Mouse (Mus musculus) activated CD4-positive, CD25-positive, alpha-beta regulatory T cell, adult 4 months (primary cell): Measurements from ENCODE around the gene Zc3hav1. TPM values are rescaled to one million over a fixed set of nuclear protein-coding genes. Genes with fewer than 3 reads are reported as not detected.
"Not testable (repeated sequence)": the region's sequence is repeated elsewhere in the genome, so short reads cannot be mapped to it uniquely, and the experiment has no call there.

Experiments used
- ATAC-seq: one replicate; pipeline ENCODE4 v1.8.0; 2017
- polyA plus RNA-seq, 2 experiments: library from polyadenylated mRNA; unstranded; fragments of 100-300 nt; shearing (Covaris generic); gene quantifications; one replicate each; pipeline ENCODE4 v1.2.1; 2017

The Zc3hav1 gene
- polyA plus RNA-seq = 100 to 1,000 TPM; 172 to 188 TPM

DNA sequence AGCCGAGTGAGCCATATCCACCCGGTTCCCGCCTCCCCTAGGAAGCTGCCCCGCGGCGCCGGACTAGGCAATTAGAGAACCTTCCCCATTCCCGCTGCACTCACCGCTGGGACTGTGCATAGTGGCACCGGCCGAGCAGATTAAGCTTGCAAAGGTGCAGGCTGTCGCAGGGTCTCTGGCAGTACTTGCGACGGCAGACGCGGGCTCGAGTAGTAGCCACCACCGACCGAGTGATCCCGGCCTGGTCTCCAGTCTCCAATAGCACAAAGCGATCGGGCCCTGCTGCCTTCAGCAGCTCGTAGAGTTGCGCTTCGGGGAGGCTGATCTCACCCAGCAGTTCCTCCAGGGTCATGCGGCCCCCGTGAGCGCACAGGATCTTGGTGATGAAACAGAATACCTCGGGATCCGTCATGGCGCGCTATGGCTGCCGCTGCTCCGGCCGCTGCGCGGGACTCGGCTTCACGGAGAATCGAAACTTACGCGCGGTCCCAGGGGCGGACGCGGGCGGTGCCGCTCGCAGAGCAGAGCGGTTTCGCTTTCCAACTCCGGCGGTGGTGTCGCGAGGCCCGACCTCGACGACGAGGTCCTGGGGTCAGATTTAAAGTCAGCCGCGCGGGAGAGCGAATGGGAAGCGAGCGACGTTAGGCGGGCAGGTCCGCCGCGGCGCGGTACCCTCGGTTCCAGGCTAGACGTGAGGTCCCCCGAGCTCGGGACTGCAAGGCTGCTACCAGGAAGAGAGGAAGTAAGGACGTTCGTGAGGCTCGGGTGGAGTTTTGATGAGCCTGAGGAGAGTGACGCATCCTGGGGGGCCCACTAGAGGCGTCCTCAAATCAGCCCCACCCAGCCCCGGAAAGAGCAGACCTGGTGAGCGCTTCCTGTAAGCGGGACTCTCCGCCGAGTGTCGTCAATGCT is at the start of gene Zc3hav1:
TSS of gene Zc3hav1 (minus strand) at position 793 of the 912 bp plus-strand sequence.
- ATAC-seq = peak; percentile 78

DNA sequence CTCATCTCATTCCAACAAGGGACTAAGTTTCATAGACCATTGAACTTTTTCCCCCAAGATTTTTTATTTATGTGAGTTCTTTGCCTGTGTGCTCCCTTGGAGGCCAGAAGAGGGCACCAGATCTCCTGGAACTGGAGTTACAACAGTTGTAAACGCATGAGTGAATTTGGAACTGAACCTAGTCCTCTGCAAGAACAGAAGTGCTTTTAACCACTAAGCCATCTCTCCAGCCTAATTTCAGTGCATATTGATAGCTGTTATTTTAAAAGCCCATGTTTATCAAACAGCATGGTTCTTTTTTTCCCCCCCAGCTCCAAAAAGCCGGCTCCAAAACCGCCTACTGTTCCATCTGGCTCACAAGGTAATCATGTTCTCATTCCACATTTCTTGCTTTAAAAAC is 35.3 kb upstream of the Zc3hav1 start:
- no peak for ATAC-seq

DNA sequence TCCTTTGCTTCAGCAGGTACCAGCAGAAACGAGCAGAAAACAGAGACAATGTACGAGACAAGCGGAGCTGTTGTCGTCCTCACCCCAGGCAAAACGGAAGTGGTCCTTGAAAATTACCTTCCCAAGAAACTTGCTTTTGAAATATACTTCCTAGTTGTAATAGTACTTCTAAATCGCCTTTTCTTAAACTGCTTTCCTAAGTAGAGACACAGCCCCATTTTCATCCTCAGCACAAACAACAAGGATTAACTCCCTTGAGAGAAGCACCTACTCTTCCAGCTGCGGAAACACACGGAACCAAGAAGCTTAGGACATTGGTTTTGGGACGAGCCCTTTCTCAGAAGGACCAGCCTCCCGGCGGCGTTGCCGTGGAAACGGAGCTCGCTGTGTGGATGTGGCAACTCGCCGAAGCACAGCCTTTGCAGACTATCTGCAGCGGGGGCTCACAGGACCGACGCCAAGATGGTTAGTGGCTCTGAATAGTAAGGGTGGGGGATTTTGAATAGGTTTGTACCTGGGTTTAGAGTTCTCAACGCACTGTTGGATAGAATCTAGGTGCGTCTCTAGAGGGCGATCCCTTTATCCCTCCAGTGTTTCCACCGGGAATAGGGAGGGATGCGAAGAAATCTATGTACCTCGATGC is 26.8 kb upstream of the Zc3hav1 start, which contains the start of gene Ttc26:
TSS of gene Ttc26 (plus strand) at position 341 of the 643 bp plus-strand sequence.
- peak; percentile 96 for ATAC-seq

DNA sequence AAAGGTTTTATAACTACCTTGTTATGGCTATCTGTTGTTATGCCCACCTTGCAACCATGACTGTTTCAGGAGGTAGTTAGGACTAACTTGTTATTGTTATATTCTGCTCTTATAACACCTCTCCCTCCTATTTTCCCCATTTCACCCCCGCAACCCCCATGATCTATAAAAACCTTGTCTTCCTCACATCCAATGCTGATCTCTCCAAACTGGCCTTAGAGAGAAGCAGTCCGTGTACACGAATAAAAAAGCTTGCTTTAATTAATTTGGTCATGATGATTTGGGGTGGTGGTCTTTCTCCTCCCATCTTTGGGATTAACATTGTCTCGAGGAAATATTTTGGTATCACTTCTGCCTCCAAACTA is 26.3 kb upstream of the Zc3hav1 start:
- ATAC-seq = no peak

DNA sequence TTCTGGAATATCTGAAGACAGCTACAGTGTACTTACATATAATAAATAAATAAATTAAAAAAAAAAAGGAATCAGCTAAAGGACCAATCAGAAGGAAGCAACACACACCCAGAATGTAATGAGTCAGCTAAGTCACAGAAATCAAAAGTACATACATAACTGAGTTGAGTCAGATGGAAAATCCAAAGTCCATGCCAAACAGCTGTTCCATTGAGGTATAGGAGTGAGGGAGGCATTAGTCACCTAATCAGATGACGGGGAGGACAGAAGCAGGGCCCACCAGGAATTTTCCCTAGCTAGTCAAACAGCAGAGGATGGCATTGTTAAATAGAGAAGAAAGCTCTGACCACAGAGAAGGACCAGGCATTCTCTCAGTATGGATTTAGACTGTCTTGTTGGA is 19.9 kb upstream of the Zc3hav1 start:
- no peak for ATAC-seq

DNA sequence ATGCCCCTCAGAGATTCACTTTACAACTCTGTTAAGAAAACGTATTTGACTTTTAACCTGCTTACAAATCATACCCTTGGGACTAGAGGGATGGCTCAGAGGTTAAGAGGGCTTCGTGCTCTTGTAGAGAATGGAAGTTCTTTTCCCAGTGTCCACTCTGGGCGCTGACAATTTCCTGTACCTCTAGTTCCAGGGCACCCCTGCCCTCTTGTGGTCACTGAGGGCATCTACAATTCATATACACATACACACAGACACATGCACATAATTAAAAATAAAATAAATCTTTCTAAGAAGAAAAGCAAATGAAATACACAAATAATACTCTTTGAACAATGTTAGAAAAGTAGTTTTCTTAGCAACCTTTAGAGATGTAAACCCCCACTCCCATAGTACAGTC is 15.5 kb upstream of the Zc3hav1 start:
- ATAC-seq = no peak

DNA sequence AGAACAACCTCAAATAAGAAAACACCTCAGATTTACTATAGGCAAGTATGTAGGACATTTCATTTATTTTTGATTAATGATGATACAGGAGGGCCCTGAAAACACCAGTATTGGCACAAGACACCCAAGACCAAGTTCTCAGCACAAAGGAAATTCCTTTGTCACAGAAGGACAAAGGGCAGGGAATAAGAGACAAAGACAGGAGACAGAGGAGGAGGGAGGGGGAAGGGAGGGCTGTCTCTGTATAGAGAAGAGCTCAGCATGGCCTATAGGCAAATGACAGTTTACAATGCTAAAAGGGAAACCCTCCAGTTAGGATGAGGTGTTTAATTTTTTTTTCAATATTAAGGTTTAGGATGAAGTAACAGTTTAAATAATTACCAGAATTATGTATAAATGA is 9.7 kb upstream of the Zc3hav1 start:
- ATAC-seq = no peak

DNA sequence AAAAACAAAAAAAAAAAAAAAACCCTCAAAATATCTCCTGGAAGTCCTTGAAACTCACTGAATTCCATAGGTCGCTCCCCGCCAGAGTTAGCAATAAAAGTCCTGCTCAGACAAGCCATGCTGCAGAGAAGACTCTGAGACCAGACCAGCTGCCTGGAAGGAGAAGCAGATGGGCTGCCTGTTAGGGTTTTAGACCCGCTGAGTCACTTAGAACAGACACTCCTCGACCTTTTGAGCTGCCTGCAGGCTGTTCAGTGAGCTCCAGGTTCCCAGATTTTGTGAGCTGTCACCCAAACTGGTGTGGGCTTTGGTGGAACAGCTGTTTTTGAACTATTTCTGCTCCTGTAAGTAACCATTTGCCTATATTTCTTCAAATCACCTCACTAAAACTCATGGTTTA is 9.0 kb upstream of the Zc3hav1 start:
- no peak for ATAC-seq

DNA sequence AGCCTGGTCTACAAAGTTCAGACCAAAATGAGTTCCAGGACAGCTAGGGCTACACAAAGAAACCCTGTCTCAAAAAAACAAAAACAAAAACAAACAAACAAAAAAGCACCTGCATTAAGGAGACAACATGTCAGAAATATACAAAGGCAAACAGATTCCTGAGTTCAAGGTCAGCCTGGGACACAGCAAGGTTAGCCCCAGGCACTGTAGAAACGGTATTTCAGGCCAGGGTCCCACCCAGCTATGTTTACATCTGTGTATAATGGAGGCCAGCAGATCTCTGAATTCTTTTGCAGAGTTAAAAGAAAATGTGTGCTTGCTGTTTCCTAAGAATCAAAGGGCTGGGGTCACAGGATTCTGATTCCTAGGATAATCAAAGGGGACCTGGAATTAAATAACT is 7.5 kb upstream of the Zc3hav1 start:
- ATAC-seq = no peak

DNA sequence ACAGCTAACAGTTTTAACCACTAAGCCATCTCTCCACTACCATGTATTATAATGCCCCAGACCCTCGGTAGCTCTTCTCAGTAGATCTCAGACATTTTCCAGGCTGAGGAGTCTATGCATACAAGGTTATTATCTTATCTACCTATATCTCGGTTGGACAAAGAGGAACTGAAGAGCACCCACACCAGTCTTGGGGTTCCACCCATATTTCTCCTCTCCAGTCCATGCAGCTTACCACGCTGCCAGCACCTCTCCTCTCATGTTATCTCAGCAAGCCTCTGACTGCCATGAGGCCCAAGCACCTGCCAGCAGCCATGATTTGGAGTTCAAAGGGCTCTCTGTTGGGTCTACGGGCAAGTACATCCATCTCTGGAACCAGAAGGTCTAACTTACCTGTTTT is 6.7 kb upstream of the Zc3hav1 start:
- no peak for ATAC-seq

DNA sequence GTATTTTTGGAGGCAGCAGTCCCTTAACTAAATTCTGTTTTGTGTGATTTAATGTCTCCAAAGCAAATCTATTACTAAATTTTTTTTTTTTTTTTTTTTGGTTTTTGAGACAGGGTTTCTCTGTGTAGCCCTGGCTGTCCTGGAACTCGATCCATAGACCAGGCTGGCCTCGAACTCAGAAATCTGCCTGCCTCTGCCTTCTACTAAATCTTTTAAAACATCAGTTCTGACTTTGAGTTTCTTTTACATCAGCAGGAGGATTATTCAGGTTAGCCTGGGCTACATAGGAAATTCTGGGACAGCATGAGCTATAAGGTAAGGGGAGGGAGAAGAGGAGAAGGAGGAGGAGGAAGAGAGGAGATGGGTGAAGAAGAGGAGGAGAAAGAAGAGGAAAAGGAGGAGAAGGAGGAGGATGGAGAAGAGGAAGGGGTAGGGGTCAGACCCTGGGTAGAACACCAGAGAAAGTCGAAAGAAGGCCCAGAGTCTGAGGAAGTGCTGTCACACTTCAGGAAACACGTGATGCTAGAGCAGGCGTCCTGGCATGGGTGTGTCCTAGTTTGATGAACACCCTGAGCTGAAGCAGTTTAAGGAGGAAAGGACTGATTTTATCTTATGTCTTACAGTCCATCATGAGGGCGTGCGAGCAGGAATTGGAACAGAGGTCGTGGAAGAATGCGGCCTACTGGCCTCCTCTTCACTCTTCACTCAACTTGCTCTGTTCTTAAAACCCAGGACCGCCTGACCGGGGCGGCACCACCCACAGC is 5.5 kb upstream of the Zc3hav1 start:
- ATAC-seq = peak; percentile 78

DNA sequence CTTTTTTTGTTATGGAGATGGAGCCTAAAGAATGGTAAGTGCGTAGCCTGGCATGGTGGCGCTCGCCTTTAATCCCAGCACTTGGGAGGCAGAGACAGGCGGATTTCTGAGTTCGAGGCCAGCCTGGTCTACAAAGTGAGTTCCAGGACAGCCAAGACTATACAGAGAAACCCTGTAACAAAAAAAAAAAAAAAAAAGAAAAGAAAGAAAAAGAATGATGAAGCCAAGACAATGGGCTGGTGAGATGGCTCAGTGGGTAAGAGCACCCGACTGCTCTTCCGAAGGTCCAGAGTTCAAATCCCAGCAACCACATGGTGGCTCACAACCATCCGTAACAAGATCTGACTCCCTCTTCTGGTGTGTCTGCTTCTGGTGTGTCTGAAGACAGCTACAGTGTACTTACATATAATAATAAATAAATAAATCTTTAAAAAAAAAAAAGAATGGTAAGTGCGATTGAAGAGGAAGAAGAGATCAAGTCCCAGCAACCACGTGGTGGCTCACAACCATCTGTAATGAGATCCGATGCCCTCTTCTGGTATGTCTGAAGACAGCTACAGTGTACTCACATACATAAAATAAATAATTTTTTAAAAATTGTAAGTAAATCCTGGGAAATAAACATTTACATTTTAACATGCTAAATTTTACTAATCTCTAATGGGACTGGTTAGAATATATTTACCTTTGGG is 4.8 kb upstream of the Zc3hav1 start:
- not testable (repeated sequence) for ATAC-seq

DNA sequence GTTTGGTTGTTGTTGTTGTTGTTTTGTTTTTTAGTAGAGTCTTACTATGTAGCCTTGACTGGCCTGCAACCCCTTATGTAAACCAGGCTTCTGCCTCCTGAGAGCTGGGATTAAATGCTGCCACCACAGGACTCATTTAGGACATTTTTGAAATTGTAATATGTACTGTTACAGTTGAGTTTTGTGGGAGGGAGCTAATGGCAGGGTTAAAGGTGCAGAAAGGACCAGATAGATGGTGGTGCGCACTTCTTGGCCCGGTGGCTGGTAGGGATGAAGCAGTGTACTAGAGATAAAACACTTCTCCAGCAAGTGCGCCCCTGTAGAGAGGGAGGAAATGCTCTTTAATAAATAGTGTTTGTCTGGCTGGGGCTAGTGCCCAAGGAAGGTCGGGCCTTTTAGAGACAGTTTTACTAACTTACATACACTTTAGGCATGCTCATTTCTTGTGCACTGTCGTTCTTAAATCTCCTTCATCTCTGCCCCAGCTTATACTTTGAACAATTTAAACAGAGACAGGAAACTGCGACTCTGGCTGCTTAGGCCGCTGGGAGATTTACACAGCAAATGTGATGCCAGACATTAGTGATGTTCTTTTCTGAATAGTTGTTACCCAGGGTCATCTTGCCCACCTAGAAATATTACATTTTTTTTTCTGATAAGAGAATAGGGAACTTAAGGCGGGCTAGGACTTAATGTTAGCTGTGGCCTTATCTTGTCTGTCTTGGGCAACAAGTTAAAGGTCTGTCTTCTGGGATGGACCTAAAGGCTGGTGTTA is 4.0 kb upstream of the Zc3hav1 start:
- ATAC-seq = no peak

DNA sequence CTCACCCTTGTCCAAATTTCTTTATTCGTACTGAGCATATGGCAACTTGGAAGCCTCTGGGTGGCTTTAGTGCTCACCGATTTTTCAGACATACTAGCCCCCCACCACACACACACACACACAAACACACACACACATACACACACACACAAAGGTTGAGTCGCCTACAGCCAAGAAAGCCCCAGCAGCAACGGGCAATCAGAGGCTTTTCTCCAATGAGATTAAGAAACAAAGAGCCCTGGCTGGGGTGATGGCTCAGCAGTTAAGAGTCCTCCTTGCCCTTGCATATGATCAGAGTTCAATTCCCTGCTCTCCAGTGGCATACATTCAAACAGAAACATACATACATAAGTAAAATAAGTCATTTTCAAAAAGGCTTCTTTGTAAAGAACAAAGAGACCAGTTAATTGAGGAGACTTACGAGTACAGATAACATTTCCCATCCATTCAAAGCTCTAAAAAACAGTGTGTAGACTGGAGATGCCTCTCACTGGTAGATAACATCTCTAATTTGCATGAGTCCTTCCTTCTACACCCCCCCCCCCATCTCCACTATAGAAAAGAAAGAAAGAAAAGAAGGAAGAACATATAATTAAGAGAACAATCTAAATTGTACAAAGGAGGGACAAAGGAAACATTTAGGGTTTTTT is 3.3 kb upstream of the Zc3hav1 start:
- ATAC-seq = no peak

DNA sequence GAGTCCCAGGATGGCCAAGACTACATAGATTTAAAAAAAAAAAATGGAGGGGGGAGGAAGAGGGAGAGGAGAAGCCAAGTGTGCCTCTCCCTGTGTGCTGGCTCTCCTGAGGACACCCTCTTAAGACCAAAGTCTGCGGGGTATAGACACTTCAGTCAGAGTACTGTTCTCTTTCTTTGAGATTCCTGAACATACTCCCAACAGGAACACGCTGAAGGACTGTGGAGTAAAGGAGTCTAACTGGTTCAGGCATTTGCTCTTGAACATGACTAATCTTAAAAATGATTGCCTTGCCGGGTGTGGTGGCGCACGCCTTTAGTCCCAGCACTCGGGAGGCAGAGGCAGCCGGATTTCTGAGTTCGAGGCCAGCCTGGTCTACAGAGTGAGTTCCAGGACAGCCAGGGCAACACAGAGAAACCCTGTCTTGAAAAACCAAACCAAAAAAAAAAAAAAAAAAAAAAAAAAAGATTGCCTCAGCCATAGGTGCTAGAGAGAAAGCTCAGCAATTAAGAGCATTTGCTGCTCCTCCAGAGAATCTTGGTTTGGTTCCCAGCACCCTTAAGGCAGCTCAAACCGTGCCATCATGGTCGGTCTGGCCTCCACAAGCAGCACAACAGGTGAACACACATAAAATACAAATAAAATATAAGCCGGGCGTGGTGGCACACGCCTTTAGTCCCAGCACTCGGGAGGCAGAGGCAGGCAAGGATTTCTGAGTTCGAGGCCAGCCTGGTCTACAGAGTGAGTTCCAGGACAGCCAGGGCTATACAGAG is 2.4 kb upstream of the Zc3hav1 start:
- ATAC-seq = not testable (repeated sequence)

DNA sequence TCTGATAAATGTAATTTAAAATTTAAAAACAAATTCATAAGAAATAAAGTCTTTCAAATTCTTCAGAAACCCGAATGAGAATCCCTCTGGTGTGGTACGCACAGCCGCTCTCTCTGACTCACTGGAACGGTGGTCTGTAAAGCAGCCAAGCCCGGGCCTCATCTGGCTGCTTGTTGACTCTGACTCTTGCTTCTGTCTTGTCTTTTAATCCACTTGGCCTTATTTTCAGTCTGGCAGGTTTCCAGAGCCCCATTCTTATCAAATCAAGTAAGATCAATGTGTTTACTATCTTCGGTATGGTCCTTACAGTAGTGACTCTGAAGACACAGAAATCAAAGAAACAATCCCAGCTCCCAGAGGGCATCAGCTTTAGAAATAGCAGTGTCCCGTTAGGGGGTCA is 1.5 kb upstream of the Zc3hav1 start:
- ATAC-seq = no peak

DNA sequence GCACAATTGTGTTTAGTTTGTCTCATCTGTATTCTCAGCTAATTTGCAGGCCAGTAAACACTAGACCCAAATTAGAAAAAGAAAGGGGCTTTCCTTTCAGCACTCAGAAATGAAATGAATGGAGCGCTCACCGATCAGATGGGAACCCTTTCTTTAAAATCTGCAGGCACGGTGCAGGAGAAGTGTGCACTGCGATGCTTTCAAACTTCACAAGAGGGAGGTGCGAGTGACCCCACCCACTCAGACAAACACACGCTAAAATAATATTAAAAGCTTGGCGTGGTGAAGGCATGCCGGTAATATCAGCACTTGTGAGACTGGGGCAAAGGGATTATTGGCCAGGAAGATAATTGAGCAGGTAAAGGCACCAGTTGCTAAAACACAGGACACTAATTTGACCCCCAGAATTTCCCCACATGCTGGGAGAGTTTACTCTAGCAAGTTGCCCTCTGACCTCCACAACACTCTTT is 986 bp upstream of the Zc3hav1 start:
- no peak for ATAC-seq

DNA sequence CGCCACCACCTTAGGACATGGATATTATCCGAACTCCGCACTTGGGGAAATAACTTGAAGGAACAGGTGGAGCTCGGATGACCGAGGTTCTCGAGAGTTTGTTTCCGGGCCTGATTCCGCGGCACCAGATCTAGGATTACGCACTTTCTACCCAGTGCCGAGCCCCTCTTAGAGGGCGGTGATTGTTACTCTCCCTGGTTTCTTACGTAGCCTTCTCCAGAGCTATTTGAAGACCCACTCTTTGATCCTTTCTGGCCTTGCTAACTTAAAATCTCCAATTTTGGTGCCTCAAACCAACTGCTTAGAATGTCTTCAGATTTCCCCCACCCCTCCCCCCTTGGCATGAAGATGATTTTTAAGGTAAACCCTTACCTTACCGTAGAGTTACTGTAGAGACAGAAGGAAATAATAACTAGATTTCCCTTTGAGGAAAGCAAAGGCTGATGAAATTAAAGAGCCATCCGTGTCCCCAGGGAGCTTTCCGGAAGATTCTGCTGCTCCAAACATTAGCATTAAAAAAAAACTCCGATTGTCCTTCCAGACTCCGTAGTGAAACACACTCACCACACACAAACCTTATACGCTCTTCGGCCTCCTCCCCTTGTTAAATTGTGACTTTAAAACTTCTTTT is 435 bp upstream of the Zc3hav1 start:
- no peak for ATAC-seq

DNA sequence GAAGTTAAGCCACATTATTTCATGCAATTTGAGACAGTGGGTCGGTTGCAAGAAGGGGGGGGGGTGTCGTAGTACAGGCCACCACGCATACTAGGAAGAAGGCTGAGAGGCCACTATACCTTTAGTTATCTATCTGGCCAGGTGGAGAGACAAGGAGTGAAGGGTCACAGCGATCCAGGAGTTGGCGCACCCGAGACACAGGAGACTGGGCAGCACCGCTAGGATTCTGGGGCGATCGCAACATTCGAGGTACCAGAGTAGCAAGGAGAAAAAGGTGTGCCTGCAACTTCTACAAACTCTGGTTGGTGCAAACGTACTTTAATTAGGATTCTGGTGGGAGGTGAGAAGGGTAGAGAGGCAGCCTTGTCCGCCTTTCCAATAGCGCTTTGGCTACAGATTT is 1.2 kb downstream of the Zc3hav1 start:
- no peak for ATAC-seq

DNA sequence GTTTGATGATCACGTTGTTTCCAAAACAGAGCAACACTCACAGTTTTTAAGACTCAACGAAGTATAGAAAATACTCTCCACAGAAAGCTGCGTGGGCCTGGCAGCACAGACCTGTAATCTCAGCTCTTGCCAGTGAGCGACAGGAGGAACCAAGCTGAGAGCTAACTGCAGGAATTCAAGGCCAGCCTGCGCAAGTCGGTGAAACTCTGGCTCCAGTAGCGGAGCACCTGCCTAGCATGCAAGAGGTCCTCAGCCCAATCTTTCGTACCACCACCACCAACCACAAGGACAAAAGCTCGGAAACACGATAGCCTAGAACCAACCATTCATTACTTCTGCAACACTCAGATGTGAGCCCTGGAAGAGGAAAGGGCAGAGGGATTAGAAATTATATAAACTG is 2.0 kb downstream of the Zc3hav1 start:
- peak; percentile 4 for ATAC-seq
